Mouse (Mus musculus) bone marrow macrophage, adult 2 months (primary cell): Measurements from ENCODE around the gene Ptprh.
"Not testable (repeated sequence)": the region's sequence is repeated elsewhere in the genome, so short reads cannot be mapped to it uniquely, and the experiment has no call there.

Experiments used
- CTCF ChIP-seq: IDR thresholded peaks from 2 replicates; pipeline ENCODE4 v1.5.1; 2012; ENCODE audit warnings: low read depth, mild to moderate bottlenecking, low read length, moderate library complexity
- POLR2A ChIP-seq: IDR thresholded peaks from 2 replicates; pipeline ENCODE4 v1.6.1; 2012; ENCODE audit warnings: mild to moderate bottlenecking, low read depth, low read length, borderline replicate concordance

DNA sequence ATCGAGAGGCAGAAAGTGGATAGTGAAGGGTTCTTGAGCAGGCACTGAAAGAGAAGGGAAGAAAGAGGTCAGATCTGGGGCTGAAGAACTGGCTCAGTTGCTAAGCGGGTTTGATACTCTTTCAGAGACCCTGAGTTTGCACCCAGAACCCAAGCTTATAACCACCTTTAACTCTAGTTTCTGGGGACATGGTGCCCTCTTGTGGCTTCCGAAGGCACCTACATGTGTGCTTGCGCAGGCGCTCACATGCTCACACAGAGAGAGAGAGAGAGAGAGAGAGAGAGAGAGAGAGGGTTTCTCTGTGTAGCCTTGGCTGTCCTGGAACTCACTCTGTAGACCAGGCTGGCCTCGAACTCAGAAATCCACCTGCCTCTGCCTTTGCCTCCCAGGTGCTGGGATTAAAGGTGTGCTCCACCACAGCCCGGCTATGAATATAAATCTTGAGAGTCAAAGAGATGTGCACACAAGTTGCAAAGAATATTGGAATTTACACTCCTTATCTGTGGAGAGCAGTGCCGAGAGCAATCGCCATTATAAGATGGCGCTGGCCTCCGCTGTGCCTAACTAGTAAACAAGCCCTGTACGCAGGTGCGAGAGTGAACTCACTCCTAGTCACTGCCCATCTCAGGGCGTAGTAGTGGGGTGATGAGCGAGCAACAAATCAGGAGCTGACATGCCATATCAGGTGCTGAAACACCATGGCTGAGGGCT is 79.5 kb downstream of the Ptprh start, which contains the start of gene Tnni3:
- peak; percentile 63 for TF ChIP-seq CTCF
- TF ChIP-seq POLR2A, result not testable (repeated sequence)
